Mouse (Mus musculus) kidney, adult 18-20 months (tissue): ENCODE measurements around the gene Slc22a1.
"Not testable (repeated sequence)": the region's sequence is repeated elsewhere in the genome, so short reads cannot be mapped to it uniquely, and the experiment has no call there.

Source experiments
- DNase-seq: peaks from one replicate; pipeline ENCODE4 v3.0.0; 2021

The Slc22a1 gene

GRCm38 (mm10) chr17:12684412-12684811 lies 8.8 kb upstream of the Slc22a1 start:
- DNase-seq, result no peak

DNA sequence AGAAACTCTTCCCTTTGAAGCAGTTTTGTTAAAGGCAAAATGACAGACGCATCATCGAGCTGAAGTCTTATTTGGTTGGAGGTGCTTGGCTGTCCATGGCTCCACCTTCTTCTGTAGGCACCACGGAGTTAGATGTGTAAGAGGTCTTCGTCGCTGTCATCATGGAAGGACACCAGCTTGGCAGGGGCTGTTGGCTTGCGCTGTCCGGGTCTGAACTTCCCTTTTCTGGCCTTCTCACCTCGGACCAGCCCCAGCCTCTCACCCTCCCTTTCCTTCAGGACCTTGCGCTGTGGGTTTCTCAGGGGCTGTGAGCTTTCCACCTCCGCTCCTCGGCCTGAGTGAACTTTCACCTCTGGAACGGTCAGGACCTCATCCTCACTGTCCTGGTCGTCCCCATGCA lies 8.0 kb upstream of the Slc22a1 start:
- no peak for DNase-seq

DNA sequence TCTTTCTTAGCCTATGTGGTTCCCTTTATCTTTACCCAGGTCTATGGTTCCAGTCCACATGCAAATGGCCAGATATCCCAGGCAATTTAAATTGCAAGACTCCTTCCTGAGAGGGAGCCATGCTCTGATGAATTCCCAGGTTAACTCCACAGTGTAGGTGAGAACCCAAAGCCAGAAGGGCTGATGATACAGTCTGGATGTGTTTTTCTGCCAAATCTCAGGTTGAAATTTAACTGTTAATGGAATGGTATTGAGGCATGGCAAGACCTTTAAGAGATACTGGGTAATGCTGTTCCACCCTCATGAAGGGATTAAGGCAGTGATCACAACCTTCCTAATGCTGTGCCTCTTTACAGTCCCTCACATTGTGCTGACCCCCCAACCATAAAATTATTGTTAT lies 2.6 kb upstream of the Slc22a1 start:
- DNase-seq, result no peak

- no peak for DNase-seq
Observed at GRCm38 (mm10) chr17:12677139-12677538, 1.5 kb upstream of the Slc22a1 start.

- DNase-seq, result not testable (repeated sequence)
Observed at GRCm38 (mm10) chr17:12674980-12675379, 649 bp downstream of the Slc22a1 start.

GRCm38 (mm10) chr17:12673871-12674270 lies 1.8 kb downstream of the Slc22a1 start:
- peak; percentile 65 for DNase-seq

DNA sequence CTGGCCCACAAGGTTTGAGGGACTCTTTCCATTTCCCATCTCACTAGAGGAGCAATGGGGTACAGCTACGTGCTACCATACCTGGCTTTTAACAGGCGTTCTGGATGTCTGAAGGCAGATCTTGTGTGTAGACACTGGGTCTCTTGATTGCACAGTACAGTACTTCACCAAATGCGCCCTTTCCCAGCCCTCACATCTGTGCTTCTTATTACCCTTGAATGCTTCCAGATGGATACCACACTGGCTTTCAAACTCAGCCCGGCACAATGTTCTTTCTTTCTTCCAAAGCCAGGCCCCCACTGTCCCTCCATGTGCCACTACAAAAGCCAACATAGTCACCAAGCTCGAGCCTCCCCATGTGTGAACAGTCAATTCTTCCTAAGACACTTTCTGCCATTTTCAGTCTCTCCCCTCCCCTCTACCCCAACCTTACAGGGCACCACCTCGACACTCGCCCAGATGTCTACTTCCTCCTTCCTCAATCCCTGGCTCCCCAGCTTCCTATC lies 3.3 kb downstream of the Slc22a1 start:
- no peak for DNase-seq

DNA sequence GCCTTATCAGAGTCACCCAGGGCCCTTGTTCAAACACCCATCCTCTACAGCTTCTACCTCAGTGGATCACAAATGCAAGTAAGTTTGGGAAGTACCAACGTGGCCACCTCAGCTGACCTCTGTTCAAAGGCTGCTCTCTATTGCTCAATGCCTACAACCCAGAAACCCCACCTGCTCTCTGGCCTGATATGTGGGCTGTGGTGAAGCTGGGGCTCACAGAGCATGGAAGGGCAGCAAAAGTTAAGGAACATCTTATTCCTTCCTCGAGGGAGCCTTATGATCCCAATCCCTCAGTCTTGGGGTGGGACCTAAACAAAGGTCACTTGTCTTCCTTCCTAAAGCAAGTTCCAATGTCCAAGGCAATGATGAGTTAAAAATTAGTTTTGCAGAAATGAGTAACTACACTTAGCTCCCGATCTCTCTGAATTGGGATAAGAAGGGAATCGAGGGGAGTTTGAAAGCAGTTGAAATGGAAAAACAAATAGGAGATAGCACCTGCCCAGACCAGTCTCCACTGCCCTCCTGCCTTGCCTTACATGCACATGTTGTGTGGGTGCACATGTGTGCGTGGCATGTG lies 4.5 kb downstream of the Slc22a1 start:
- DNase-seq, result peak; percentile 58

GRCm38 (mm10) chr17:12669363-12669679 lies 6.3 kb downstream of the Slc22a1 start:
- DNase-seq, result no peak

- DNase-seq, result no peak
Observed at GRCm38 (mm10) chr17:12668478-12669362, 6.9 kb downstream of the Slc22a1 start.

DNA sequence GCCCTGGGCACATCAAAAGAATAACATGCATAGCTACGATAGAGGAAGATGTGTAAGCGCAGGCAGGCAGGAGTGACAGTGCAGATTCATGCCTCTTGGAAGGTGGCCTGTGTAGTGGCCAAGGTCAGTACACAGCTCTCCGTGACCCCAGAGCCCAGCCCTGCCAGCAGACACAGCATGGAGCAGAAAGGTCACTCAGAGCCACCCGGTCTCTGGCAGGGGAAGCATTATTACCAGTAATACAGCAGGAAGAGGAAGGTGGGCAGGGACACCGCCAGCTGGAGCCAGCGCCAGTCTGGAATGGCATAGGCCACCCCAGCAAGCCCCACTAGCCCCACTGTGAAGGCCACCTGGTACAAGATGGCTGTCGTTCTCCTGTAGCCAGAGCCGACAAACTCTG lies 11.5 kb downstream of the Slc22a1 start:
- DNase-seq, result no peak

GRCm38 (mm10) chr17:12660572-12661260 lies 14.9 kb downstream of the Slc22a1 start:
- DNase-seq, result no peak

GRCm38 (mm10) chr17:12659233-12659632 lies 16.4 kb downstream of the Slc22a1 start:
- no peak for DNase-seq

DNA sequence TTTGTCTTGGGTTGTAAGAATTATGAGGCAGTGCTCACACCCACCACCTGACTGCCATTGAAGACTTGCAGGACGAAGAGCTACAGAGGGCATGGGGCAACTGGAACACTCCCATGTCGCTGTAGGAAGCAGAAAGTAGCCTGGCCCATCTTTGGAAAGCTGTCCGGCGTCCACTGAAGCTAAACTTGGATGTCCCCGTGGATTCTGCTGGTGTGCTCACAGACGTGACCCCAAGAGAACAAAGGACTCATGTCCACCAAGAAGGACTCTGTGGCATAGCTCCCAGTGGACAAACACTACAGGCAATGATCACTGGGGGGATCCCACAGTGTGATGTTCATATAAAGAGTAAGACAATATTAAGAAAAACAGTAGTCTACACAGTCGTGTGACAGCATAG lies 16.8 kb downstream of the Slc22a1 start:
- no peak for DNase-seq

- DNase-seq, result no peak
Observed at GRCm38 (mm10) chr17:12655826-12656225, 19.8 kb downstream of the Slc22a1 start.

DNA sequence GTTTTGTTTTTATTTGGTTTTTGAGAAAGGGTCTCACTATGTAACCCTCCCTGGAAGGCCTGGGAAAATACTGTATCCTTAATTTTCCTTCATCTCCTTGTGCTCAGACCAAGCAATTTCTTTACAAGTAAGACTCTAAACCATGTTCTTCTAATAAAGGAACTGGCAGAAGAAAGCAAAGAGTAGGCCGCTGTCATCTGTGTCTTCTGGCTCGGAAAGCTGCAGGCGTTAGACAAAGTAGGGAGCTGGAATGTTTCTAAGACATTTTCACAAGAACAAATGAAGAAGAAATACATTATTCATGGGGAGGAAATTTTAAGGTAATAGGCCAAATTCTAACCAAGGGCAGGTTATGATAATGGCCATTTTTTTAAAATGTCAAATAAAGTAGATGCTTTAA lies 21.6 kb downstream of the Slc22a1 start:
- no peak for DNase-seq

GRCm38 (mm10) chr17:12652604-12653003 lies 23.0 kb downstream of the Slc22a1 start:
- no peak for DNase-seq

GRCm38 (mm10) chr17:12645461-12645860 lies 30.2 kb downstream of the Slc22a1 start:
- no peak for DNase-seq

GRCm38 (mm10) chr17:12641087-12641486 lies 34.5 kb downstream of the Slc22a1 start:
- DNase-seq, result no peak

GRCm38 (mm10) chr17:12639585-12639984 lies 36.0 kb downstream of the Slc22a1 start:
- DNase-seq, result no peak

DNA sequence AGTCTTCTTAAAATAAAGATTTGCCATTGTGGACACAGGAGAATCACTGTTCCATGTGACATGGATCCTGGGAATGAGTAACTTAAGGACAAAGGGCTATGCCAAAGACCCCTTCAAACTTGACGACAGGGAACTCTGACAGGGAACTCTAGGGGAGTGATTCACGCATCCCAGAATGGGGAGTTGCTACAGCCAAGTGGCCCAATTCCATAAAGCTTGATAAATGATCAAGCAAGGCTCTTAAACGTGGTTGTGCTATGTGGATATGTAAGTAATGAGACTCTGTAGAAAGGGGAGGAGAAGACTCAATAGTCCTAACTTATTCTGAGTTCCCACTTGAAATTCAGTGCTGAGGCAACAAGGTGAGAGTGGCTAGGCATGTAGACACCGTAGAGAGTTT lies 40.8 kb downstream of the Slc22a1 start:
- no peak for DNase-seq

- no peak for DNase-seq
Observed at GRCm38 (mm10) chr17:12631771-12632600, 43.6 kb downstream of the Slc22a1 start.
